Mouse (Mus musculus) adrenal gland, postnatal 0 days (tissue): ENCODE data around the gene Tle3. TPM values are rescaled to one million over a fixed set of nuclear protein-coding genes. Genes with fewer than 3 reads are reported as not detected.

ENCODE experiments used
- polyA plus RNA-seq: library from polyadenylated mRNA; unstranded; fragments of >200 nt; fragmentation: Nextera tagmentation; extraction: Ambion mirVana; gene quantifications from 2 replicates; pipeline ENCODE4 v1.2.1, GENCODE M21; 2015

Gene Tle3
- 18.3 and 32.9 TPM in 2 replicates for polyA plus RNA-seq

DNA sequence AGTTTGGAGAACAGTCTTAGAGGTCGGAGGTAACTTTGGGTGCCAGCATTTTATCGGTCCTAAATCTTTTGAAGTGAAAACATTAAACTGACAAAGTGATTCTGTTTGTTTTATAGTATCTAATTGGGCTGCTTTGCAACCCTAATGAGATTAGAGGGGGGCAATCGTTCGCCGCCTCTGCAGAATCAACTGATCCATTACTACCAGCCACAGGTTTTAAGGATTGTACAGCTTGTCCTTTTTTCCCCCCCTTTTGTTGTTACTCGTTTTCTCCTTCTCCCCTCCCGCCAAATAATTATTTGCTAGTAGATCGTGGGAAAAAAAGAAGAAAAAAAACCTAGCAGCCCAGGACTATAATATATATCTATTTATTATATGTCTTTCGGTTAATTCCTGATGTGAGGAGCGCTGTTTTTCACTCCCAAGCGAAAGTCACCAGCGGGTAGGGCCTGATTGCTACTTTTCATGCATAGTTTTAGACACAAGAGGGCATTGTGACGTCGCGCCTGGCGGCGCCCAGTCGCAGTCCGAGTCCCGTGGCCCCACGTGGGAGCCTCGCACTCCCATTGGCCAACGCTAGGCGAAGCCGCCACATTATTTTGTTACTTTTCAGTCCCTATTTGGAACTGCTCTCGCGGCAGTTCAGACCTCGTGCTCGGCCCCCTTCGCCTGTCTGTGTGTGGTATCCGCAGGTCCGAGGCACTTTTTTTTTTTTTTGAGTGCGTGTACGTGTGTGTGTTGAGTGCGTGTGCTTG lies at the start of gene Tle3:
Tle3 (plus strand) TSS at position 612 of the 755 bp plus-strand sequence.

